Mouse (Mus musculus) testis, adult 2 months (tissue): ENCODE results near the gene AC109138.7. TPM values are rescaled to one million over a fixed set of nuclear protein-coding genes. Genes with fewer than 3 reads are reported as not detected.

ENCODE experiments used
- H3K27ac ChIP-seq: fragments of 200-500 bp; 2 replicates; pipeline ENCODE4 v1.5.1; 2012; ENCODE audit warnings: low read depth, low read length; ENCODE audit not compliant: control insufficient read depth, insufficient read depth
- H3K27me3 ChIP-seq: fragments of 200-500 bp; 2 replicates; pipeline ENCODE4 v1.6.1; 2012; ENCODE audit warnings: mild to moderate bottlenecking, low read length, moderate library complexity; ENCODE audit not compliant: control insufficient read depth, insufficient read depth
- H3K36me3 ChIP-seq: fragments of 200-500 bp; 2 replicates; pipeline ENCODE4 v1.6.1; 2012; ENCODE audit warnings: mild to moderate bottlenecking, low read length; ENCODE audit not compliant: control insufficient read depth, insufficient read depth
- H3K4me1 ChIP-seq: fragments of 200-500 bp; 2 replicates; pipeline ENCODE4 v1.6.1; 2012; ENCODE audit warnings: low read length; ENCODE audit not compliant: control insufficient read depth, insufficient read depth
- H3K4me3 ChIP-seq: fragments of 200-500 bp; 2 replicates; pipeline ENCODE4 v1.5.1; 2012; ENCODE audit warnings: low read depth, mild to moderate bottlenecking, low read length, moderate library complexity, mixed read lengths; ENCODE audit not compliant: control insufficient read depth
- CTCF ChIP-seq: fragments of 200-500 bp; IDR thresholded peaks from 2 replicates; pipeline ENCODE4 v1.5.1; 2012; ENCODE audit warnings: low read depth, mild to moderate bottlenecking, inconsistent platforms, low read length, moderate library complexity; ENCODE audit not compliant: control insufficient read depth, insufficient read depth, insufficient replicate concordance
- POLR2A ChIP-seq: fragments of 200-500 bp; IDR thresholded peaks from 2 replicates; pipeline ENCODE4 v1.6.1; 2012; ENCODE audit warnings: low read depth, mild to moderate bottlenecking, inconsistent platforms, low read length, moderate library complexity; ENCODE audit not compliant: control insufficient read depth
- polyA plus RNA-seq: library from polyadenylated mRNA; depleted of rRNA; stranded (reverse); fragments of >200 nt; gene quantifications from 2 replicates; pipeline ENCODE4 v1.2.3, GENCODE M21; 2012; rRNA removed

AC109138.7 gene
- polyA plus RNA-seq: 1.2 and 3.0 TPM in 2 replicates

DNA sequence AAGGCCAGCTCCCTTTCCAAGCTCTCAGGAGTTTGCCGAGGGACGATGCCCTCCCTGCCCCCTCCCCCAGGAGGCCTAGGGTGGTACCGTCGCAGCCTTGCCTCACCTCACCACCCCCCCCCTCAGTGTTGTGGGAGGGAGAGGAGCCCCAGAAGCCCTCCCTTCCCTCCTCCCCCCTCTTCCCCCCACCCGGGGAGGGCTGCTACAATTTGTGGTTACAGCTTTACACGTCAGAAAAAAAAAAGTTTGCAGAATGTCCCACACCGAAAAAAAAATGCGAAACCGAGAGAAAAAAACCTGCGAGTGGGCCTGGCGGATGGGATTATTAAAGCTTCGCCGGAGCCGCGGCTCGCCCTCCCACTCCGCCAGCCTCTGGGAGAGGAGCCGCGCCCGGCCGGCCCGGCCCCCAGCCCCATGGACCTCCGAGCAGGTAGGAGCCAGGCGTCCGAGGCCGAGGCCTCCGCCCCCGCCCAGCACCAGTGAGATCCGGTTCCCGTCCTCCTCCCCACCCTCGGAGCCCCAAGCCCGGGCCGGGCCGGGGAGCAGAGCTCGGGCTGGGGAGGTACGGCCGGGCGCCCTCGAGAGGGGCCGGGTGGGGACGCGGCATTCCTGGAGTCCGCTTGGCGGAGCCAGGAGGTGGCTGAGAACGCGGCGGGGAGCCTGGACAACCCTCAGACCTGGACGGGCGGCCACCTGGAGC lies at the start of gene AC109138.7, which contains the start of gene Clcf1:
TSS of gene AC109138.7 (plus strand) at position 287 of the 700 bp plus-strand sequence.
TSS of gene Clcf1 (plus strand) at position 168 of the 700 bp plus-strand sequence.
- no peaks in the 10 kb centered on the region; the same call in 1 of the 2 replicates for H3K27me3 ChIP-seq
- H3K4me3 ChIP-seq: peak within 1 kb of the TSS; percentile 79
- TF ChIP-seq POLR2A: no peak
- TF ChIP-seq CTCF: no peak
- H3K4me1 ChIP-seq: peaks cover 21% of the 10 kb centered on the region
- no peaks in the 10 kb centered on the region for H3K36me3 ChIP-seq
- no peak within 1 kb of the TSS for H3K27ac ChIP-seq

DNA sequence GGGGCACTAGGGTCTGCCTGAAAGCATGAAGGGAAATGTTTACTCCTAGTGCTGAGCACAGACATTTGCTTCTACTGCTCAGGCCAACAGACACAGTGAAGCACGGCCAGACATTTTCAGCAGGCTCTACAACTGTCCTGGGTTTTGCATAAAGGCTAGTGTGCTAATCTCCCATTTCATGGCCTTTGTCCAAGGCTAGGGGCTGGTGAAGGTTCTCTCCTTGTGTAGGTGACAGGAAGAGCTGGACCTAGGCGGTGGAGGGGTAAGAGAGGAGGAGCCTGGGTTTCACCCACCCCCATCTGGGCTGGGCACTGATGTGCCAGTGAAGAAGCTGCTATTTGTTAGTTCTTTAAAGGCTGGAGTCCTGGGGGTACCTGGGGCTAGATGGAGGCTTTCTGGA lies 49.4 kb upstream of the AC109138.7 start:
- TF ChIP-seq POLR2A (no peak), CTCF (no peak)
- peaks cover 9% of the 10 kb centered on the region for H3K4me1 ChIP-seq
- H3K27ac ChIP-seq: no peak overlapping the region
- no peak overlapping the region for H3K4me3 ChIP-seq
- H3K36me3 ChIP-seq: no peaks in the 10 kb centered on the region
- H3K27me3 ChIP-seq: no peaks in the 10 kb centered on the region

DNA sequence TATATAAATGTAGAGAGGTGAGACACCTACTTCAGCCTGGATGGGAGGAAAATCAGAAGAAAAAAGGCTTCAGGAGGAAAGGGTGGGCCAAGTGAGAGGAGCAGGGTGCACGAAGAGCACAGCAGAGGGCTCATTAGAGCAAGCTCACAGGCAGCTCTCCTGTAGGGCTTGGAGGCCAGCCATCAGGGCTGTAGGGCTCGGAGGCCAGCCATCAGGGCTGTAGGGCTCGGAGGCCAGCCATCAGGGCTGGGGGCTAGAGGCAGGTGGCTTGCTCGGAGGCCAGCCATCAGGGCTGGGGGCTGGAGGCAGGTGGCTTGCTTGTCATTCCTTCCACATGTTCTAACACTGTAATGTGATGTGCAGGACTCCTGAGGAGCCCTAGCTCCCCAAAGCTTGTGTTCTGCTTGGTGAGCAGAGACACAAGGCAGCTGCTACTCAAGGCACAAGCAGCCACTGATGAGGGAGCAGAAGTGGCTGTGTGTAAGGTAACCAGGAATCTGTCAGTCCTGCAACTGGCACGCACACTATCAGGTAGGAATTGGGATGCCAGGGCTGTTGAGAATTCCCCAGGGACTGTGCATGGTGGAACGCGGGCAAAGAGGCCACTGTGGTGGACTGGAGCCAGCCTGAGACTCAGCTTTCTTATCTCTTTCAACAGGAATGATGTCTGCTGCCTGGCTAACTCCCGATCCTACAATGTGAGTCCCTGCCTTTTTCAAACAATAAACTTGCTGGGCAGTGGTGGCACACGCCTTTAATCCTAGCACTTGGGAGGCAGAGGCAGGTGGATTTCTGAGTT lies 47.3 kb upstream of the AC109138.7 start:
- H3K36me3 ChIP-seq: no peaks in the 10 kb centered on the region
- no peaks in the 10 kb centered on the region for H3K27me3 ChIP-seq
- H3K4me3 ChIP-seq: no peak overlapping the region
- H3K27ac ChIP-seq: no peak overlapping the region
- H3K4me1 ChIP-seq: peaks cover 12% of the 10 kb centered on the region
- no peak for TF ChIP-seq POLR2A
- TF ChIP-seq CTCF: no peak

DNA sequence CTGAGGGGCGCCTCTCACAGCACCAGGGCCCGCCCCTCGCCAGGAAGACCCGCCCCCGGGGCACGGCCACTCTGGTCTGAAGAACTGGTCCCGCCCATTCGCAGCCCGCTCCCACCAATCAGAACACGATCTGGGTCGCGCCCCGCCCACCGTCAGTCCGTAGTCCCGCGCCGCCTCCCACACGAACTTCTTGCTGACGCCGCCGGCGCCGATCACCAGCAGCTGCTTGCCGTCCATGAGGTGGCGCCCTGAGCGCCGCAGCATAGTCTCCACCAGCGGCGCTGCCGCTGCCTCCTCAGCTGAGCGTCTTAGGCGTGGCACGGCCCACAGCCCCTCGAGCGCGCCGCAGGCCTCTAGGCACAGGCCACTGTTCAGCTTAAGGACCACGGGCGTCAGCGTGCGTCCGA lies 44.8 kb upstream of the AC109138.7 start:
- TF ChIP-seq POLR2A (peak; percentile 84), CTCF (peak; percentile 41; the same call in 1 of the 2 replicates)
- peaks cover 5% of the 10 kb centered on the region for H3K4me1 ChIP-seq
- H3K27ac ChIP-seq: peak overlapping the region; percentile 46
- no peaks in the 10 kb centered on the region for H3K36me3 ChIP-seq
- peak overlapping the region; percentile 76 for H3K4me3 ChIP-seq
- no peaks in the 10 kb centered on the region for H3K27me3 ChIP-seq

DNA sequence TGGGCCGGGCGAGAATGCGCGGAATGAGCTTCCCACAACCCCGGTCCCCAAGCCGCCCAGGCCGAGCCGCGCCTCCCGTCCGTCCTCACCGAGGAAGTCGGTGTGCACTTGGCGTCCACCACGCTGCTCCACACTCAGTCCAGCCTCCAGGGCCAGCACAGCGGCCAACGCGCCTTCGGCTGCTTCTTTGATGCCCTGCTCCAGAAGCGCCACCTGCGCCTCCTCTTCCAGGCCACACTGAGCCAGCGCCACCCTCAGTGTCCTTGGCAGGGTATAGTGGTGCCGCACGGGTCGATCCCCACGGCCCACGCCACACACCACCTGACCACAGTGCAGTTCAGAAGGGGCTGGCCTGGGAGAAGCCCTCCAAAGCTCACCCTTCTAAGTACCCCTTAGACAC lies 44.3 kb upstream of the AC109138.7 start:
- TF ChIP-seq POLR2A (no peak), CTCF (no peak)
- Histone ChIP-seq H3K27me3 (no peaks in the 10 kb centered on the region), H3K4me1 (peaks cover 5% of the 10 kb centered on the region), H3K27ac (peak overlapping the region; percentile 46), H3K4me3 (peak overlapping the region; percentile 76), H3K36me3 (no peaks in the 10 kb centered on the region)

DNA sequence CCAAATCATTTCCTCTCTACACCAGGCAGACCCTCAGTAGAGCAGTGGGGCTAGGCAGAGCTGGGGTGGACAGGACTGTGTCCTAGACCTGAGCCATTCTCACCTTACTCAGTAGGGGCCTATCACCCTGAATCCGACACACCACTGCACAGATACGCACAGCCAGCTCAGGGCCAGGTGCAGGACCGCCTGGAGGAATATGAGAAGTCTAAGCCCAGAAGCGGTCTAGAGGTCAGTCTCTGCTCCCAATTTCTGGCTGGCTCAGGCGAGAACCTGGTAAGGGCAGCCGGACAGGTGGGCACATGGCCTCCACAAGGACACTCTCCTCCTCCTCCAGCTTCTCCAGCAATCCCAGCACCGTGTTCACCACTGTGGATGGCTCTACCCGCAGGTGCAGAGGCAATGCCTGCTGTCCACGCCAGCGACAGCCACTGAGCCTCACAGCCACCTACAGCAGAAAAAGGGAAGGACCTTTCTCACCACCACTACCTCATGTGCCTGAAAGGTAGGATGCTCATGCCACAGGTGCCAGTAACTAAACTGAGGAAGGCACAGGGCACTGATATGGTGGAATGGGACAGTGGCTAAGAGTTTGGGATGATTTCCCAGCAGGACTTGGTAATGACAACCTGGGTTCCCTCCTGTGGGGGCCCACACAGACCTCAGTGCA lies 43.3 kb upstream of the AC109138.7 start:
- no peak for TF ChIP-seq CTCF
- no peaks in the 10 kb centered on the region for H3K27me3 ChIP-seq
- no peaks in the 10 kb centered on the region for H3K36me3 ChIP-seq
- H3K4me3 ChIP-seq: no peak overlapping the region
- H3K4me1 ChIP-seq: peaks cover 5% of the 10 kb centered on the region
- H3K27ac ChIP-seq: no peak overlapping the region
